Mouse (Mus musculus): ENCODE measurements around the gene Ankrd55.
"Not testable (repeated sequence)": the region's sequence is repeated elsewhere in the genome, so short reads cannot be mapped to it uniquely, and the experiment has no call there.

Gene Ankrd55

GRCm38 (mm10) chr13:112412824-112413223 is 124.6 kb downstream of the Ankrd55 start:
- no peak for DNase-seq (ENCODE audit: low spot score in 2 of 2)

- DNase-seq (ENCODE audit: low spot score in 2 of 2) = no peak
These were observed 125.4 kb downstream of the Ankrd55 start for GRCm38 (mm10) chr13:112413611-112414010.

- DNase-seq (ENCODE audit: low spot score in 2 of 2) = no peak
These were observed 127.6 kb downstream of the Ankrd55 start for GRCm38 (mm10) chr13:112415896-112416295.

- DNase-seq (ENCODE audit: low spot score in 2 of 2) = no peak
These were observed 128.3 kb downstream of the Ankrd55 start for GRCm38 (mm10) chr13:112416410-112417162.

- no peak for DNase-seq (ENCODE audit: low spot score in 2 of 2)
These were observed 128.9 kb downstream of the Ankrd55 start for GRCm38 (mm10) chr13:112417163-112417523.

GRCm38 (mm10) chr13:112417861-112418423 is 129.7 kb downstream of the Ankrd55 start:
- DNase-seq (ENCODE audit: low spot score in 2 of 2) = no peak

GRCm38 (mm10) chr13:112418595-112418994 is 130.3 kb downstream of the Ankrd55 start:
- no peak for DNase-seq (ENCODE audit: low spot score in 2 of 2)

GRCm38 (mm10) chr13:112424212-112424611 is 136.0 kb downstream of the Ankrd55 start:
- no peak for DNase-seq (ENCODE audit: low spot score in 2 of 2)

- DNase-seq (ENCODE audit: low spot score in 2 of 2) = no peak
These were observed 136.4 kb downstream of the Ankrd55 start for GRCm38 (mm10) chr13:112424635-112425034.

- DNase-seq (ENCODE audit: low spot score in 2 of 2) = no peak
These were observed 137.0 kb downstream of the Ankrd55 start for GRCm38 (mm10) chr13:112425181-112425654.

- no peak for DNase-seq (ENCODE audit: low spot score in 2 of 2)
These were observed 138.2 kb downstream of the Ankrd55 start for GRCm38 (mm10) chr13:112426265-112427135.

GRCm38 (mm10) chr13:112427136-112427470 is 138.9 kb downstream of the Ankrd55 start:
- DNase-seq (ENCODE audit: low spot score in 2 of 2) = not testable (repeated sequence)

GRCm38 (mm10) chr13:112427521-112427920 is 139.3 kb downstream of the Ankrd55 start:
- no peak for DNase-seq (ENCODE audit: low spot score in 2 of 2)

- DNase-seq (ENCODE audit: low spot score in 2 of 2) = peak; percentile 33 to 42
These were observed 145.0 kb downstream of the Ankrd55 start for GRCm38 (mm10) chr13:112433271-112433670.
